Mouse (Mus musculus) kidney, embryonic 14.5 days (tissue): ENCODE measurements around the gene Tbc1d10b. TPM values are rescaled to one million over a fixed set of nuclear protein-coding genes. Genes with fewer than 3 reads are reported as not detected.

Experiments
- ATAC-seq: fragments of 200-750 bp; cut with Nextera tagmentation; 2 replicates; pipeline ENCODE4 v1.8.0; 2017; ENCODE audit warnings: moderate number of reproducible peaks, mild to moderate bottlenecking, moderate TSS enrichment, moderate library complexity; ENCODE audit not compliant: low FRiP score, low TSS enrichment
- H3K27ac ChIP-seq: fragments of 300-500 bp; sonication (generic); 2 replicates; pipeline ENCODE4 v1.5.1; 2014; ENCODE audit warnings: low read depth, mild to moderate bottlenecking, low read length, moderate library complexity, mixed read lengths
- H3K27me3 ChIP-seq: fragments of 300-500 bp; sonication (generic); 2 replicates; pipeline ENCODE4 v1.6.1; 2014; ENCODE audit warnings: mild to moderate bottlenecking, low read length; ENCODE audit not compliant: control insufficient read depth, insufficient read depth
- H3K36me3 ChIP-seq: fragments of 300-500 bp; sonication (generic); 2 replicates; pipeline ENCODE4 v1.6.1; 2014; ENCODE audit warnings: low read length, mixed read lengths; ENCODE audit not compliant: control insufficient read depth, insufficient read depth
- H3K4me1 ChIP-seq: fragments of 300-500 bp; sonication (generic); 2 replicates; pipeline ENCODE4 v1.6.1; 2014; ENCODE audit warnings: low read length, mixed read lengths; ENCODE audit not compliant: control insufficient read depth, insufficient read depth
- H3K4me2 ChIP-seq: fragments of 300-500 bp; sonication (generic); replicated peaks from 2 replicates; pipeline ENCODE4 v1.6.1; 2014; ENCODE audit warnings: low read depth, mild to moderate bottlenecking, low read length
- H3K4me3 ChIP-seq: fragments of 300-500 bp; sonication (generic); 2 replicates; pipeline ENCODE4 v1.5.1; 2014; ENCODE audit warnings: mild to moderate bottlenecking, low read length
- H3K9ac ChIP-seq: fragments of 300-500 bp; sonication (generic); 2 replicates; pipeline ENCODE4 v1.6.1; 2014; ENCODE audit warnings: low read depth, mild to moderate bottlenecking, low read length, moderate library complexity
- H3K9me3 ChIP-seq: fragments of 300-500 bp; sonication (generic); 2 replicates; pipeline ENCODE4 v1.6.1; 2016; ENCODE audit warnings: low read length; ENCODE audit not compliant: control insufficient read depth
- WGBS: fragments of 180-500 bp; shearing (Covaris S2); extraction: QIAGEN DNeasy Blood & Tissue Kit; methylation state at CpG from one replicate; pipeline ENCODE4 v1.1.7; 2014; 5-methylcytosine and 5-hydroxymethylcytosine counted together
- polyA plus RNA-seq: library from polyadenylated mRNA; unstranded; fragments of >200 nt; fragmentation: Nextera tagmentation; extraction: Ambion mirVana; gene quantifications from 2 replicates; pipeline ENCODE4 v1.2.1, GENCODE M21; 2014

Tbc1d10b gene
- polyA plus RNA-seq, 1 experiment from 2014 or later = 19.7 TPM

DNA sequence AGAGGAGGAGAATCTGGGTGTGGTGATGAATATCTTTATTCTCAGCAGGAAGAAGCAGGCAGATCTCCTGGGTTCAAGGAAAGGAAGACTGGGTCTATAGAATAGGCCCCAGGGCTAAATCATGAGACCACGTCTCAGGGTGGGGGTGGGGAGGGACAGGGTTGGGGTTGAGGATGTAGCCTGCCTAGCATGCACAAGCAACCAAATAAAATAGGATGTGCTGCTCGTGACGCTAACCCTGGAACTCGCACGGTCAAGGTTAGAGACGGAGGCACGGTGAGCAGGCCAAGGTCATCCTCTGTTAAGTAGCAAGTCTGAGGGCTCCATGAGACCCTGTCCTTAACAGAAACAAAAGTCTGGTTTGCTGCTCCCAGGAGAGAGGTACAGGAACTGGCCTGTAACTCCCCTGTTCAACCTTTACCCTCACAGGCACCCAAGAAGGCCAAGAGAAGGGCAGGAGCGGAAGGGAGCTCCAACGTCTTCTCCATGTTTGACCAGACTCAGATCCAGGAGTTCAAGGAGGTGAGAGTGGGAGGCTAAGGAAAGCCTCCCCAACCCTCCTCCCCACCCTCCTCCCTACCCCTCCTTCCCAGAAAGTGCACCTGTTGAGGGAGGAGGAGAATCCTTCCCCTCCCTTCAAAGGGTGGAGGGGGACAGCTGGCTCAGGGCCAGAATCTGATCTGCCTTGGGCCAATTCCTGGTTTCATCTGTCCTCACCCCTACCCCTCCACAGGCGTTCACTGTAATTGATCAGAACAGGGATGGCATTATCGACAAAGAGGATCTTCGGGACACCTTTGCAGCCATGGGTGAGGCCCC lies 4.4 kb upstream of the Tbc1d10b start:
- Histone ChIP-seq H3K9ac (no peak overlapping the region), H3K9me3 (no peaks in the 10 kb centered on the region), H3K4me3 (no peak overlapping the region), H3K4me1 (0 out of 2 replicates have a peak, but pooled peaks cover 4% of the 10 kb centered on the region), H3K36me3 (no peaks in the 10 kb centered on the region), H3K27ac (no peak overlapping the region), H3K27me3 (no peaks in the 10 kb centered on the region), H3K4me2 (no peak overlapping the region)
- no peak for ATAC-seq
- WGBS = 86% methylated on average over 12 of the region's 12 CpGs

DNA sequence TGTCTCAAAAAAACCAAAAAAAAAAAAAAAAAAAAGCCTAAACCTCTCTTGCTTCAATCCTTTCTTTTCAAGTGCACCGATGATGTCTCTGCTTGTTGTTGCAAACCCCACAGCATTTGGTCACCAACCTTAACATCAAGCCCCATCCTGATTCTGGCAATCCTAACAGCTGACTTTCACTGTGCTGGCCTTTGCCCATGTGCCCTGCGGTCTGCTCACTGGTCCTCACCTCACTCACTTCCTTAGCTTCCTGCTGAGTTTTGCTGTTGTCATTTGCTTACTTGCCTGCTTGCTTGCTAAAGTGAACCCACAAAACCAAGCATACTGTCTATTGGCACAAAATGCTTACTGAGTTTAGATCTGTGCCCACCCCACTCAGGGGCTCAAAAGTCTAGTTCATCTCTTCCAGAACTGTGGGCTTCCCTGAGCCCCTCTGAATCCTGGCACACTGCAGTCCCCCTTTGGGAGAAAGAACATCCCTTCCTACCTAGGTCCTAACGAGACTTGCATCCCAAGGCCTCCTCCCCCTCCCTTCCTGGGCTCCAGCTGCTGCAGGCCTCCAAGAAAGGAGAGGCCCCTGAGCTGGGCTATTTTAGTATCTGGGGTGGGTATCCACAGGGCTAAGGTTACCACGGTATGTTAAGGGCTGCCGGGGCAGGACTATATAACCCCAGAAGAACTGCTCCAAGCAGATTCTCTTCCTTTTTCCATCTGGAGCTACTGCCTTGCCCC lies 2.9 kb upstream of the Tbc1d10b start:
- Histone ChIP-seq H3K27ac (no peak overlapping the region), H3K4me3 (no peak overlapping the region), H3K9ac (no peak overlapping the region), H3K36me3 (no peaks in the 10 kb centered on the region), H3K4me2 (no peak overlapping the region), H3K9me3 (no peaks in the 10 kb centered on the region), H3K4me1 (peaks cover 15% of the 10 kb centered on the region), H3K27me3 (no peaks in the 10 kb centered on the region)
- ATAC-seq = no peak
- 63% methylated on average over 5 of the region's 5 CpGs for WGBS

DNA sequence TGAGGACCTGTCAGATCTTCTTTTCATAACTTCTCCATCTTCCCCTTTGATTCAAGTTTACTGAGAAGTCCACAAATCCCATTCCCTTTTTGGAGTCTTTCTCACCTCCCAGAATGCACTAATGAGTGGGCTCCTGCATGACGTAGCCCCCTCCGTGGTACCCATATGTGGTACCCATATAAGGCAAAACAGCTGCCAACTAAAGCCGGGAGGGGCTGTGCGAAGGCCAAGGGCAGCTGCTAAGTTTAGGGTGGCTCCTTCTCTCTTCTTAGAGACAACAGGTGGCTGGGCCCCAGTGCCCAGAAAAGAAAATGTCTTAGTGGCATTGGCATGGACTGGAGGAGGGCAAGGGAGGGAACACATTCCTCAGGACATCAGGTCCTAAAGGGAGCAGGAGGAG lies 2.0 kb upstream of the Tbc1d10b start:
- H3K27me3 ChIP-seq = no peaks in the 10 kb centered on the region
- H3K9ac ChIP-seq = no peak overlapping the region
- peaks cover 20% of the 10 kb centered on the region for H3K4me1 ChIP-seq
- no peaks in the 10 kb centered on the region for H3K9me3 ChIP-seq
- H3K27ac ChIP-seq = no peak overlapping the region
- no peak for ATAC-seq
- WGBS = 91% methylated on average over 4 of the region's 4 CpGs
- H3K4me2 ChIP-seq = no peak overlapping the region
- no peak overlapping the region for H3K4me3 ChIP-seq
- no peaks in the 10 kb centered on the region; the same call in 1 of the 2 replicates for H3K36me3 ChIP-seq

DNA sequence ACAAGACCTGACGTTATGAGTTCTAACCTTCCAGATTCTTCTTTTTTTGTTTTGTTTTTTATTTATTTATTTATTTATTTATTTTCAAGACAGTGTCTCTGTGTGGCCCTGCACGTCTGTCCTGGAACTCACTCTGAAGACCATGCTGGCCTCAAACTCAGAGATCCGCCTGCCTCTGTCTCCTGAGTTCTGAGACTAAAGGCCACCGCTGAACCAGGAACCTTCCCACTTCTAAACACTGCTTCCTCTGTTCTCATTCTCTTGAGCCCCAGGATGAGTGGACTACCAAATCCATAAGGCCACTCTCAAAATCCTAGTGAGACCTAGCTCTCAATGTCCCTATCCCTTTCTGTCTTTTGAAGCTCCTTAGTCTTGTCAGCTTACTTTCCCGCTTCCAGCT lies 1.6 kb upstream of the Tbc1d10b start:
- Histone ChIP-seq H3K27me3 (no peaks in the 10 kb centered on the region), H3K36me3 (no peaks in the 10 kb centered on the region; the same call in 1 of the 2 replicates), H3K4me3 (no peak overlapping the region), H3K9me3 (no peaks in the 10 kb centered on the region), H3K4me2 (no peak overlapping the region), H3K4me1 (peaks cover 21% of the 10 kb centered on the region), H3K9ac (no peak overlapping the region), H3K27ac (no peak overlapping the region)
- 77% methylated on average over 5 of the region's 5 CpGs for WGBS
- no peak for ATAC-seq

DNA sequence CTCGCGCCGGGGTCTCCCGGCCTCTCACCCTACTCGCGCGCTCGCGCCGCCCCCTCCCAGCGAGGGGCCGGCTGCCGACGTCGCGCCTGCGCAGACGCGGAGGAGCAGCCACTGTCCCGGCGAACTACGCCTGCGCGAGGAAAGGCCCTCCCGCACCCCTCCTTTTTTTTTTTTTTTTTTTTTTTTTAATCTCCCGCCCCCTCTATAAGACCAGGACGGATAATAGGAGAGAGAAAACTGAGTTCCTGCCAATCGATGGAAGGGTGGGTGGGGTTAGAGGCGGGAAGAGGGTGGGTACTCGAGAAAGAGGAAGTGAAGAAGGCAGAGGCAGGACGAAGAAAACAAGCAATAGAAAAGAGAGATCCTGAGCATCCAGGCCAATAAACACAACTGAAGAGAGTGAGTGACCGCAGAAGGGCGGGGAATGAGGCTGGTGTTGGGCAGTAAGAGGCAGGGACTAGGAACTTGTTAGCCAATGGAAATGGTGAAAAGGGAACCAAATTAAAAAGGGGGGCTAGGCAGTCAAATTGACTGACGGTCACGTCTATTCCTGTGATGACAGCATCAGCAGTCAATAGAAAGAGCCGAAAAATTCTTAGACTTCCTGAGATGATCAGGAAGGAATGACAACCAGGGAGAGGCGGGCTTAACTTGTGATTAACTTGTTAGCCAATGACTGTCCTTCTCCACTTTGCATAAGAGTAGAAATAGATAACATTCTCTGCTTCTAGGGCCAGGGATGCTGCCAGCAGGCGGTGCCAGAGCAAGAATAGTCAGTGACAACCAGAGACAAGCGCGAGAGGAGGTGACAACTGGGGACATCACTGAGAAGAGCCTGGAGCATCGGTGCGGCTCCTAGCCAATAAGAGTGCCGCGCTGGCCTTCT lies 528 bp upstream of the Tbc1d10b start, which contains the start of gene Mylpf:
Gene Mylpf, plus strand, starts transcription at position 338 of the 886 bp plus-strand sequence.
- Histone ChIP-seq H3K27me3 (no peaks in the 10 kb centered on the region), H3K4me2 (peak within 1 kb of the TSS; percentile 75), H3K4me1 (peaks cover 17% of the 10 kb centered on the region), H3K4me3 (peak within 1 kb of the TSS; percentile 87), H3K36me3 (peaks cover 4% of the 10 kb centered on the region; the same call in 1 of the 2 replicates), H3K27ac (peak within 1 kb of the TSS; percentile 85), H3K9ac (peak within 1 kb of the TSS; percentile 89), H3K9me3 (no peaks in the 10 kb centered on the region)
- ATAC-seq = peak; percentile 94
- WGBS = under 1% methylated on average over 44 of the region's 44 CpGs

DNA sequence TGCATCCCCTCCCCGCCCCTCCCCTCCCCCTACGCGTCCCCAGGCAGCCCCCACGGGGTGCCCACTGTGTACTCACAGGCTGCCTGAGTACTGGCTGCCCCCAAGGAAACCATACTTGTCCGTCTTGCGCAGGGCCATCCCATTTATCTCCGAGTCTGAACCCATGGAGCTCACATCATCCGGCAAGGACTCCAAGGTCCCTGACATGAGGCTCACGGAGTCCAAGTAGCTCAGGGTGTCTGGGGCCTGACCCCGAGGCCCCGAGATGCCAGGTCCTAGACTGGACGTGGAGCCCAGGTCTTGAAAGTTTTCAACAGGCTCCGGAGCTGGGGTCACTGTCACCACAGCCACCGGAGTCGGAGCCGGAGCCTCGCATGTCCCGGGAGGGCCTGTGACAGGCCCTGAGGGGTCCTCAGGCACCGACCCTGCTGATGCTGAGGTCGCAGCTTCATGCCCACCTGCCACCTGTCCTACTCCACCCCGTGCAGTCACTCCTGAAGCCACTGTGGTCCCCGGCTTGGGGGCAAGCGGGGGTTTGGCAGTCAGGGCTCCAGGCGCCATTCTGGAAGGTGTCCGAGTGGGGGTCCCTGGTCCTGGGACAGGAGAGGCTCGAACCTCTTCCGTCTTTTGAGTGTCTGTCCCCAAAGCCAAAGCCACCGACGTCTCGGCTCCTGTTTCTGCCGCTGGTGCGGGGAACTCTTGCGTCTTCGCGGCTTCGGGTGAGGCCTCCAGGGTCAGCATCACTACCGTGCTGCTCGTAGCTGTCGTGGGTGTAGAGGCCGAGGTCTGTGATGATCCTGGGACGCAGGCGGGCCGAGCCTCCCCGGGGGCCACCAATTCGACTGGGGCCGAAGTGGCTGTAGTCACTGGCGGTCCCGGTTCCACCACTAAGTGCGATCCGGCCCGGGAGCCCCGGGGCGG lies 634 bp downstream of the Tbc1d10b start:
- WGBS = under 1% methylated on average over 51 of the region's 53 CpGs
- H3K9ac ChIP-seq = peak overlapping the region; percentile 89
- peak; percentile 7; the same call in 1 of the 2 replicates for ATAC-seq

DNA sequence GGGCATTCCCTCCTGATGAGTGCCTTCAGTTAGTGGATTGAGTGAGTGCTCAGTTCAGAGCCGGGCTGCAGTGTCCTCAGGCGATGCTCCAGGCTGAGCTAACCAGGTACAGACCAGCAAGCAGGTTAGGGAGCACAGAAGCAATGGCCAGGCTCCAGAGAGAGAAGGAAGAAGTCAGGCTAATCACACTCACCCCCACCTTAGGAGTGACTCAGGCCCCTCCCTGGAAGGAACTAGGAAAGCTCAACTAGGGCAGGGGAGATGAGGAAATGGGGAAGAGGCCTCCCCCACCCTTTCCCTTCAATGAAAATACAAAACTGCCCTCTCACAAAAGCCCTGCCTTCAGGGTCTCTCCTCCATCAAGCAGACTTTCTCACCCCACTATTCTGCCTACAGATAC lies 1.7 kb downstream of the Tbc1d10b start:
- Histone ChIP-seq H3K4me2 (peak overlapping the region; percentile 75), H3K27ac (no peak overlapping the region), H3K36me3 (peaks cover 22% of the 10 kb centered on the region), H3K4me3 (peak overlapping the region; percentile 87), H3K9ac (peak overlapping the region; percentile 89), H3K4me1 (peaks cover 17% of the 10 kb centered on the region), H3K9me3 (no peaks in the 10 kb centered on the region), H3K27me3 (no peaks in the 10 kb centered on the region)
- WGBS = 52% methylated on average over 2 of the region's 2 CpGs
- no peak for ATAC-seq

More for the DNA sequence above, 634 bp downstream of the Tbc1d10b start:
- Histone ChIP-seq H3K4me3 (peak overlapping the region; percentile 87), H3K27ac (peak overlapping the region; percentile 85), H3K9me3 (no peaks in the 10 kb centered on the region), H3K36me3 (peaks cover 15% of the 10 kb centered on the region), H3K4me1 (peaks cover 17% of the 10 kb centered on the region), H3K4me2 (peak overlapping the region; percentile 75), H3K27me3 (no peaks in the 10 kb centered on the region)

DNA sequence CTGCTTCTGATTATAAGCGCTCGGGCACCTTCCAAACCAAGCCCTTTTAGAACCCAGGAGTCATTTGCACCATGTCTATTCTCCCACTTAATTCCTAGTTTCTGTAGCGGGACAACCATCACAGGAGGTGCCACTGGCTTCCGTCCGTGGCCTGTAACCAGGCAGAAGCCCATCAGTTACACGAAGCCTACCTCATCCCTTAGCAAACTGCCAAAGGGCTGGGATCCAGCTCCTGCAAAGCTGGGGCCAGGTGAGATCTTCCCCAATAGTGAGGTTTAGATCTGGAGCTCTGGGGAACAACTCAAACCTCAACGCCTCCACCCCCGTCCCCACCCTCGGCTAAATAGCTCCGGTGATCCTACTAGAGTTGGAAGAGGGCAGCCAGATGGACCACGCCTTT lies 11.8 kb downstream of the Tbc1d10b start:
- 62% methylated on average over 11 of the region's 11 CpGs for WGBS
- Histone ChIP-seq H3K36me3 (peaks cover 69% of the 10 kb centered on the region), H3K4me1 (peaks cover 9% of the 10 kb centered on the region), H3K27ac (peak overlapping the region; percentile 52; the same call in 1 of the 2 replicates), H3K9me3 (no peaks in the 10 kb centered on the region), H3K27me3 (no peaks in the 10 kb centered on the region), H3K4me3 (peak overlapping the region; percentile 62), H3K9ac (peak overlapping the region; percentile 59), H3K4me2 (peak overlapping the region; percentile 50)
- peak; percentile 4; the same call in 1 of the 2 replicates for ATAC-seq
